Mouse (Mus musculus): Measurements from ENCODE around the gene Ppp3ca.
A peak's percentile ranks its signal among the peaks of the same experiment; 100 is the strongest.

Gene Ppp3ca

GRCm38 (mm10) chr3:136828451-136828850, 158.5 kb downstream of the Ppp3ca start:
- no peak for TF ChIP-seq GATA4 (IDR thresholded peaks at IDR 0.05; ENCODE audit: insufficient replicate concordance, low read length)

GRCm38 (mm10) chr3:136829109-136829508, 159.2 kb downstream of the Ppp3ca start:
- no peak for TF ChIP-seq GATA4 (IDR thresholded peaks at IDR 0.05; ENCODE audit: insufficient replicate concordance, low read length)

GRCm38 (mm10) chr3:136830687-136831220, 160.8 kb downstream of the Ppp3ca start:
- TF ChIP-seq GATA4 (IDR thresholded peaks at IDR 0.05; ENCODE audit: insufficient replicate concordance, low read length) = no peak

- no peak for TF ChIP-seq GATA4 (IDR thresholded peaks at IDR 0.05; ENCODE audit: insufficient replicate concordance, low read length)
Measured at GRCm38 (mm10) chr3:136833003-136833745, 163.2 kb downstream of the Ppp3ca start.

- TF ChIP-seq GATA4 (IDR thresholded peaks at IDR 0.05; ENCODE audit: insufficient replicate concordance, low read length) = no peak
Measured at GRCm38 (mm10) chr3:136833893-136834292, 164.0 kb downstream of the Ppp3ca start.

GRCm38 (mm10) chr3:136835851-136836250, 165.9 kb downstream of the Ppp3ca start:
- no peak for TF ChIP-seq GATA4 (IDR thresholded peaks at IDR 0.05; ENCODE audit: insufficient replicate concordance, low read length)

GRCm38 (mm10) chr3:136836319-136837193, 166.6 kb downstream of the Ppp3ca start:
- TF ChIP-seq GATA4 (IDR thresholded peaks at IDR 0.05; ENCODE audit: insufficient replicate concordance, low read length) = peak; percentile 99

- TF ChIP-seq GATA4 (IDR thresholded peaks at IDR 0.05; ENCODE audit: insufficient replicate concordance, low read length) = no peak
Measured at GRCm38 (mm10) chr3:136837589-136837988, 167.7 kb downstream of the Ppp3ca start.

GRCm38 (mm10) chr3:136841282-136841681, 171.4 kb downstream of the Ppp3ca start:
- TF ChIP-seq GATA4 (IDR thresholded peaks at IDR 0.05; ENCODE audit: insufficient replicate concordance, low read length) = no peak

GRCm38 (mm10) chr3:136842384-136842783, 172.5 kb downstream of the Ppp3ca start:
- TF ChIP-seq GATA4 (IDR thresholded peaks at IDR 0.05; ENCODE audit: insufficient replicate concordance, low read length) = no peak

GRCm38 (mm10) chr3:136843811-136844491, 174.0 kb downstream of the Ppp3ca start:
- TF ChIP-seq GATA4 (IDR thresholded peaks at IDR 0.05; ENCODE audit: insufficient replicate concordance, low read length) = no peak

- no peak for TF ChIP-seq GATA4 (IDR thresholded peaks at IDR 0.05; ENCODE audit: insufficient replicate concordance, low read length)
Measured at GRCm38 (mm10) chr3:136849035-136849434, 179.1 kb downstream of the Ppp3ca start.

- TF ChIP-seq GATA4 (IDR thresholded peaks at IDR 0.05; ENCODE audit: insufficient replicate concordance, low read length) = no peak
Measured at GRCm38 (mm10) chr3:136852921-136853320, 183.0 kb downstream of the Ppp3ca start.

GRCm38 (mm10) chr3:136853596-136853995, 183.7 kb downstream of the Ppp3ca start:
- no peak for TF ChIP-seq GATA4 (IDR thresholded peaks at IDR 0.05; ENCODE audit: insufficient replicate concordance, low read length)

GRCm38 (mm10) chr3:136855996-136856395, 186.1 kb downstream of the Ppp3ca start:
- TF ChIP-seq GATA4 (IDR thresholded peaks at IDR 0.05; ENCODE audit: insufficient replicate concordance, low read length) = no peak
